Mouse (Mus musculus): ENCODE results near the gene Timm17b. TPM values are rescaled to one million over a fixed set of nuclear protein-coding genes. Genes with fewer than 3 reads are reported as not detected.

Timm17b gene
- 46.0 TPM for polyA plus RNA-seq (2014; fragmentation: Illumina TruSeq; extraction: RNeasy Lipid Tissue Mini Kit (QIAGEN cat#74804); ENCODE audit: insufficient read depth, low read depth, low replicate concordance)

GRCm38 (mm10) chrX:7898880-7899874 is at the start of gene Timm17b, which contains the start of gene Pqbp1:
Gene Timm17b, plus strand, starts transcription at chrX:7899357.
Gene Pqbp1, minus strand, starts transcription at chrX:7899269.

GRCm38 (mm10) chrX:7878007-7878419 is 21.1 kb upstream of the Timm17b start, which contains the start of gene Pim2:
Gene Pim2, plus strand, starts transcription at chrX:7878262.

DNA sequence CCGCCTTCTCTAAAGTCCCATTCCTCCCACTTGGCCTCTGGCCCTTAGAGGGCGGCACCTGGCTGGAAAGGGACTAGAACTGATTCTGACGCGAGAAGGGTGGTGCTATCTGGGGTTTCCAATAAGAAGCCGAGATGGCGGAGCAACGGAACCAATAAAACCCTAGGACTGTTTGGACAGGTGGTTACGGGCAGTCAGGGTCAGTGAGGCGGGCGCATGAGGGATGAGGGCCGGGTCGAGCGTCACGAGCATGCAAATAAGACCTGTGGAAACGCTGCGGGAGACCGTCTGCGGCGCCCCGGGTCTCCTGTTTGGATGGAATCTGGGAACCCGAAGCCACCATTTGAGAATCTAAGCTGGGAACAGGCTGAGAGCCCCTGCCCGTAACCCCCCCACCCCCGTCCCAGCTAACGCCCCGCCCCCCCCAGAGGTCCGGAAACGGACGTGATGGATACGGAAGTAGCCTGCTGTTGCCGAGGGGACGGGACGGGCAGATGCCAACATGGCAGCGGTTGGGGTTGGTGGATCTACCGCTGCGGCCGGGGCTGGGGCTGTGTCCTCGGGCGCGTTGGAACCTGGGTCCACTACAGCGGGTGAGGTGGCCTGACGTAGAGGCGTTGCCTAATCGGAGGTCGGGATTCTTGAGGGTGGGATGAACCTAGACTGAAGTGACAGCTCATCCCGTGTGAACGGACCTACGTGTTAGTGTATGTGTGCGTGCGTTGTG is 15.2 kb upstream of the Timm17b start, which contains the start of gene Slc35a2:
Gene Slc35a2, plus strand, starts transcription at position 188 of the 727 bp plus-strand sequence.

DNA sequence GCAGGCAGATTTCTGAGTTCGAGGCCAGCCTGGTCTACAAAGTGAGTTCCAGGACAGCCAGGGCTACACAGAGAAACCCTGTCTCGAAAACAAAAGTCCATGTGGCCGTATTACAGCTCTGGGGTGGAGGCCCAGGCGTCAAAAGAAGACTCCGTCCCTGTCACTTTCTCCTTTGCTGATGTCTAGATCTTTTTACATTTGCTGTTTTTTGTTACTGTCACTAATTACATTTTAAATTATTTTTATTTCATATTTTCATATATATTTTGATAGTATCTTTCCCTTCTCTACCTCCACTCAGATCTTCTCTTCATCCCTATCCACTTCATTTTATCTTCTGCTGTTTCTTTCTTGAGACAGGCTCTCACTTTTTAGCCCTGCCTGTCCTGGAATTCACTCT is 8.6 kb downstream of the Timm17b start, which contains the start of gene Gm10491:
Gene Gm10491, minus strand, starts transcription at position 101 of the 400 bp plus-strand sequence.

GRCm38 (mm10) chrX:7909242-7909641 is 10.1 kb downstream of the Timm17b start, which contains the start of gene Gm10490:
Gene Gm10490, plus strand, starts transcription at chrX:7909542.

DNA sequence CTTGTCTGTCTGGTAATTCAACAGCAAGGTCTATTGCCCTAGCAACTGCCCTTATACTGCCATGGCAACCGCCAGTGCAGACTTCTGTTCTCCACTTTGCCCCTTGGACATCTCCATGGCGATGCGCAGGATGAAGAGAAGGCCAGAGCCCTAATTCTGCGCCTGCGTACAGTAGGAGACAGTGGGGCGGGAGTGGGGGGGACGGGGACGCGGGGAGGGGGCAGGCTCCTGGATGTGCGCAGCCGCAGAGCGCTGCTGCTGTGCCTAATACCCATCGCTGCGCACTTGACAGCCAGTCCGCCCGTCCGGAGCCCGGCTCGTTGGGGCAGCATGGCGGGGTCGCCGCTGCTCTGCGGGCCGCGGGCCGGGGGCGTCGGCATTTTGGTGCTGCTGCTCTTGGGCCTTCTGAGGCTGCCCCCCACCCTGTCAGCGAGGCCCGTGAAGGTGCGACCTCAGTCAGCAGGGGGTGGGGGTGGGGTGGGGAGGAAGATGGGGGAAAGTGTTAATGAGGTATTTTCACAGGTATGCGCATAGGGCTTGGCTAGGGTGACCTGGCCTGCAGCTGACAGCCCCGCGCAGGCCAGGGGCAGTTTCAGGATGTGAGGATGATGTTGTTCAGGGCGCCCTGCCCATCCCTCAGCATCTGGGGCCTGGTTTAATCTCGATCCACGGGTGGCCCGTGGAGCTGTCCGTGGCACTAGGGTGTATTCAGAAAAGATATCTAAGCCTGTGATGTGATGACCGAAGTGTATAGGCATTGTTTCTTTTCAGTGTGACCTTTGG is 20.6 kb downstream of the Timm17b start, which contains the start of gene Pcsk1n:
Gene Pcsk1n, plus strand, starts transcription at position 222 of the 783 bp plus-strand sequence.

DNA sequence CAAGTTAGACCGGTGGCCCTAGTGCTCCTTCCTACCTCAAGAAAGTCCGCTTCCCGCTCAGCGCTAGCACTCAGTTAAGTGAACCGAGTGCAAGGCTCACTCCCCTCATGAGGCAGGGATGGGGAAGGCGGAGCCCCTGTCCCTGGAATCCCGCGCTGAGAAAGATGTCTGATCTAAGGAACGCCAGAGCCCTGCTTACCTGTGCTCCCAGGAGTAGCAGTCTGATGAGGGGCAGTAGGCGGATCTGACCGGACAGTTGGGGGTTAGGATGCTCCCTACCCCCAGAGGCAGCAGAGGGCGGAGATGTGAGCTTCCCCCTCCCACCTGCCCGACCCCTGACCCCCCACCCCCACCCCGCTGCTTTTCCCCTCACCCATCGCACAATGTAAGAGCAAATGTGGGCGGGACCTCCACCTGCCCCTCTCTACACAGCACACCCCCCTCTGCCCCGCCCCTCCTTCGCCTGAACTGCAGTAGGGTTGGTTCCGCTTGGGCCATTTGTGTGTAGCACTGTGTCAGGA is 29.2 kb downstream of the Timm17b start, which contains the start of gene Eras:
Gene Eras, minus strand, starts transcription at position 338 of the 521 bp plus-strand sequence.

GRCm38 (mm10) chrX:7947108-7947899 is 48.1 kb downstream of the Timm17b start, which contains the start of gene Hdac6:
Gene Hdac6, minus strand, starts transcription at chrX:7947889.

Other genes starting within 250 kb of the Timm17b start
- gene Prickle3, start 242.1 kb upstream of the Timm17b start, polyA plus RNA-seq (2014; fragmentation: Illumina TruSeq; extraction: RNeasy Lipid Tissue Mini Kit (QIAGEN cat#74804); ENCODE audit: insufficient read depth, low read depth, low replicate concordance), result 4.0 TPM
- 161 TPM for gene Plp2, start 228.0 kb upstream of the Timm17b start, polyA plus RNA-seq (2014; fragmentation: Illumina TruSeq; extraction: RNeasy Lipid Tissue Mini Kit (QIAGEN cat#74804); ENCODE audit: insufficient read depth, low read depth, low replicate concordance)
- gene Magix, start 218.1 kb upstream of the Timm17b start, polyA plus RNA-seq (2014; fragmentation: Illumina TruSeq; extraction: RNeasy Lipid Tissue Mini Kit (QIAGEN cat#74804); ENCODE audit: insufficient read depth, low read depth, low replicate concordance), result 6.1 TPM
- 18.2 TPM for gene Gpkow, start 202.2 kb upstream of the Timm17b start, polyA plus RNA-seq (2014; fragmentation: Illumina TruSeq; extraction: RNeasy Lipid Tissue Mini Kit (QIAGEN cat#74804); ENCODE audit: insufficient read depth, low read depth, low replicate concordance)
- 86.4 TPM for gene Wdr45, start 185.0 kb upstream of the Timm17b start, polyA plus RNA-seq (2014; fragmentation: Illumina TruSeq; extraction: RNeasy Lipid Tissue Mini Kit (QIAGEN cat#74804); ENCODE audit: insufficient read depth, low read depth, low replicate concordance)
- not detected for gene Gm45208, start 177.1 kb upstream of the Timm17b start, polyA plus RNA-seq (2014; fragmentation: Illumina TruSeq; extraction: RNeasy Lipid Tissue Mini Kit (QIAGEN cat#74804); ENCODE audit: insufficient read depth, low read depth, low replicate concordance)
- gene Praf2, start 170.9 kb upstream of the Timm17b start, polyA plus RNA-seq (2014; fragmentation: Illumina TruSeq; extraction: RNeasy Lipid Tissue Mini Kit (QIAGEN cat#74804); ENCODE audit: insufficient read depth, low read depth, low replicate concordance), result 16.3 TPM
- 6.8 TPM for gene Ccdc120, start 148.5 kb upstream of the Timm17b start, polyA plus RNA-seq (2014; fragmentation: Illumina TruSeq; extraction: RNeasy Lipid Tissue Mini Kit (QIAGEN cat#74804); ENCODE audit: insufficient read depth, low read depth, low replicate concordance)
- gene Tfe3, start 136.8 kb upstream of the Timm17b start, polyA plus RNA-seq (2014; fragmentation: Illumina TruSeq; extraction: RNeasy Lipid Tissue Mini Kit (QIAGEN cat#74804); ENCODE audit: insufficient read depth, low read depth, low replicate concordance), result 19.0 TPM
- 20.6 TPM for gene Gripap1, start 109.6 kb upstream of the Timm17b start, polyA plus RNA-seq (2014; fragmentation: Illumina TruSeq; extraction: RNeasy Lipid Tissue Mini Kit (QIAGEN cat#74804); ENCODE audit: insufficient read depth, low read depth, low replicate concordance)
- 0.20 TPM for gene Kcnd1, start 77.1 kb upstream of the Timm17b start, polyA plus RNA-seq (2014; fragmentation: Illumina TruSeq; extraction: RNeasy Lipid Tissue Mini Kit (QIAGEN cat#74804); ENCODE audit: insufficient read depth, low read depth, low replicate concordance)
- gene Otud5, start 58.0 kb upstream of the Timm17b start, polyA plus RNA-seq (2014; fragmentation: Illumina TruSeq; extraction: RNeasy Lipid Tissue Mini Kit (QIAGEN cat#74804); ENCODE audit: insufficient read depth, low read depth, low replicate concordance), result 30.7 TPM
- 6.7 TPM for gene Pim2, start 21.1 kb upstream of the Timm17b start, polyA plus RNA-seq (2014; fragmentation: Illumina TruSeq; extraction: RNeasy Lipid Tissue Mini Kit (QIAGEN cat#74804); ENCODE audit: insufficient read depth, low read depth, low replicate concordance)
- 24.4 TPM for gene Slc35a2, start 15.3 kb upstream of the Timm17b start, polyA plus RNA-seq (2014; fragmentation: Illumina TruSeq; extraction: RNeasy Lipid Tissue Mini Kit (QIAGEN cat#74804); ENCODE audit: insufficient read depth, low read depth, low replicate concordance)
- 63.7 TPM for gene Pqbp1, start 88 bp upstream of the Timm17b start, polyA plus RNA-seq (2014; fragmentation: Illumina TruSeq; extraction: RNeasy Lipid Tissue Mini Kit (QIAGEN cat#74804); ENCODE audit: insufficient read depth, low read depth, low replicate concordance)
- gene Gm10491, start 8.5 kb downstream of the Timm17b start, polyA plus RNA-seq (2014; fragmentation: Illumina TruSeq; extraction: RNeasy Lipid Tissue Mini Kit (QIAGEN cat#74804); ENCODE audit: insufficient read depth, low read depth, low replicate concordance), result not detected
- gene Gm10490, start 10.2 kb downstream of the Timm17b start, polyA plus RNA-seq (2014; fragmentation: Illumina TruSeq; extraction: RNeasy Lipid Tissue Mini Kit (QIAGEN cat#74804); ENCODE audit: insufficient read depth, low read depth, low replicate concordance), result not detected
- 0.17 TPM for gene Pcsk1n, start 20.5 kb downstream of the Timm17b start, polyA plus RNA-seq (2014; fragmentation: Illumina TruSeq; extraction: RNeasy Lipid Tissue Mini Kit (QIAGEN cat#74804); ENCODE audit: insufficient read depth, low read depth, low replicate concordance)
- not detected for gene Eras, start 29.2 kb downstream of the Timm17b start, polyA plus RNA-seq (2014; fragmentation: Illumina TruSeq; extraction: RNeasy Lipid Tissue Mini Kit (QIAGEN cat#74804); ENCODE audit: insufficient read depth, low read depth, low replicate concordance)
- gene Hdac6, start 48.5 kb downstream of the Timm17b start, polyA plus RNA-seq (2014; fragmentation: Illumina TruSeq; extraction: RNeasy Lipid Tissue Mini Kit (QIAGEN cat#74804); ENCODE audit: insufficient read depth, low read depth, low replicate concordance), result 3.4 TPM
- 0.48 TPM for gene Gata1, start 78.7 kb downstream of the Timm17b start, polyA plus RNA-seq (2014; fragmentation: Illumina TruSeq; extraction: RNeasy Lipid Tissue Mini Kit (QIAGEN cat#74804); ENCODE audit: insufficient read depth, low read depth, low replicate concordance)
- not detected for gene Glod5, start 119.1 kb downstream of the Timm17b start, polyA plus RNA-seq (2014; fragmentation: Illumina TruSeq; extraction: RNeasy Lipid Tissue Mini Kit (QIAGEN cat#74804); ENCODE audit: insufficient read depth, low read depth, low replicate concordance)
- 7.2 TPM for gene Suv39h1, start 175.4 kb downstream of the Timm17b start, polyA plus RNA-seq (2014; fragmentation: Illumina TruSeq; extraction: RNeasy Lipid Tissue Mini Kit (QIAGEN cat#74804); ENCODE audit: insufficient read depth, low read depth, low replicate concordance)
- gene Was, start 191.1 kb downstream of the Timm17b start, polyA plus RNA-seq (2014; fragmentation: Illumina TruSeq; extraction: RNeasy Lipid Tissue Mini Kit (QIAGEN cat#74804); ENCODE audit: insufficient read depth, low read depth, low replicate concordance), result 8.4 TPM
- 16.6 TPM for gene Wdr13, start 233.5 kb downstream of the Timm17b start, polyA plus RNA-seq (2014; fragmentation: Illumina TruSeq; extraction: RNeasy Lipid Tissue Mini Kit (QIAGEN cat#74804); ENCODE audit: insufficient read depth, low read depth, low replicate concordance)
- gene Rbm3, start 246.5 kb downstream of the Timm17b start, polyA plus RNA-seq (2014; fragmentation: Illumina TruSeq; extraction: RNeasy Lipid Tissue Mini Kit (QIAGEN cat#74804); ENCODE audit: insufficient read depth, low read depth, low replicate concordance), result 236 TPM

All from lung, adult 10 weeks (tissue).